Mouse (Mus musculus): Measurements from ENCODE around the gene Gas2l1. TPM values are rescaled to one million over a fixed set of nuclear protein-coding genes. Genes with fewer than 3 reads are reported as not detected.
A peak's percentile ranks its signal among the peaks of the same experiment; 100 is the strongest.
"Not testable (repeated sequence)": the region's sequence is repeated elsewhere in the genome, so short reads cannot be mapped to it uniquely, and the experiment has no call there.

Gene Gas2l1
- polyA plus RNA-seq, 1 experiment from 2014 or later, result 36.3 TPM

- Histone ChIP-seq H3K27me3 (ENCODE audit: insufficient read depth, low read length) (no peaks in the 10 kb centered on the region), H3K27ac (ENCODE audit: low read depth) (no peak overlapping the region), H3K4me3 (ENCODE audit: low read depth, low read length) (no peak overlapping the region), H3K4me1 (ENCODE audit: insufficient read depth) (no peaks in the 10 kb centered on the region), H3K36me3 (ENCODE audit: insufficient read depth) (peaks cover 64% of the 10 kb centered on the region), H3K4me2 (no peak overlapping the region), H3K9ac (no peak overlapping the region), H3K9me3 (ENCODE audit: low read depth, low read length) (no peaks in the 10 kb centered on the region)
- peak; percentile 44; the same call in 1 of the 2 replicates for ATAC-seq (ENCODE audit: insufficient read depth)
- TF ChIP-seq CTCF (IDR thresholded peaks at IDR 0.05; ENCODE audit: low read depth), result peak; percentile 51
- peak; percentile 51 for DNase-seq
- 32% methylated on average over 2 of the region's 2 CpGs for WGBS
Measured at GRCm38 (mm10) chr11:5091706-5092105, 26.6 kb upstream of the Gas2l1 start.

GRCm38 (mm10) chr11:5089147-5089546, 24.0 kb upstream of the Gas2l1 start:
- Histone ChIP-seq H3K9me3 (ENCODE audit: low read depth, low read length) (no peaks in the 10 kb centered on the region), H3K4me2 (no peak overlapping the region), H3K9ac (no peak overlapping the region), H3K4me3 (ENCODE audit: low read depth, low read length) (no peak overlapping the region), H3K27ac (ENCODE audit: low read depth) (no peak overlapping the region), H3K4me1 (ENCODE audit: insufficient read depth) (no peaks in the 10 kb centered on the region), H3K36me3 (ENCODE audit: insufficient read depth) (peaks cover 90% of the 10 kb centered on the region), H3K27me3 (ENCODE audit: insufficient read depth, low read length) (no peaks in the 10 kb centered on the region)
- WGBS, result 94% methylated on average over 1 of the region's 1 CpGs
- DNase-seq, result no peak
- TF ChIP-seq CTCF (IDR thresholded peaks at IDR 0.05; ENCODE audit: low read depth), result no peak
- no peak for ATAC-seq (ENCODE audit: insufficient read depth)

DNA sequence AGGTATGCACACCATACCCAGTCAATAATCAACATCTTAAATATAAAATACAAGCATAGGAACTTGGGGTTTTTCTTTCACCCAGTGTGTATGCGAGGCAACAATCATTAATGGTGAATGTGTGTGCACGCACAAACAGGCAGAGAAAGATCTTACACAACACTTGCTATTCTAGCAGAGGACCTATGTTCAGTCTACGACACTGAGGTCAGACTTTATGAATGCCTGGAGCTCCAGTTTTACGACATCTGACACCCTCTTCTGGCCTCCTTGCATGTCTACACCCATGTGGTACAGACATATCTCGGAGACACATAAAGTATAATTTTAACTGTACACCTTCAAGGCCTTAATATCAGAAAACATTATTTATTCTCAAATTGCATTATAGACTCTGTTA, 11.7 kb upstream of the Gas2l1 start:
- WGBS, result 89% methylated on average over 3 of the region's 5 CpGs
- H3K9me3 ChIP-seq (ENCODE audit: low read depth, low read length); H3K9ac ChIP-seq; H3K4me1 ChIP-seq (ENCODE audit: insufficient read depth); H3K27ac ChIP-seq (ENCODE audit: low read depth); DNase-seq; H3K4me2 ChIP-seq; H3K4me3 ChIP-seq (ENCODE audit: low read depth, low read length); ATAC-seq (ENCODE audit: insufficient read depth); H3K27me3 ChIP-seq (ENCODE audit: insufficient read depth, low read length): not testable (repeated sequence)
- H3K36me3 ChIP-seq (ENCODE audit: insufficient read depth), result peaks cover 84% of the 10 kb centered on the region

DNA sequence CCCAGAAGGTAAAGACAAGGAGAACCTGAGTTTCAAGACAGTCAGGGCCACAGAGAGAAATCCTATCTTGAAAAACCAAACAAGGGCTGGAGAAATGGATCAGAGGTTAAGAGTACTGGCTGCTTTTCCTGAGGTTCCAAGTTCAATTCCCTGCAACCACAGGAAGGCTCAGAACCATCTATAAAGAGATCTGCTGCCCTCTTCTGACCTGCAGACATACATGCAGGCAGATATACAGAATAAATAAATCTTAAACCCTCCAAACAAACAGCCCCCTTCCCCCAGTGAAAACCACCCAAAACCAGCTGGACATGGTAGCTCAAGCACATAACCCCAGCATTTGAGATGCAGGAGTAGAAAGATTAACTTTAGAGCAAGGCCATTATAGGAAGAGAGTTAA, 10.6 kb upstream of the Gas2l1 start:
- H3K4me3 ChIP-seq (ENCODE audit: low read depth, low read length), result no peak overlapping the region

DNA sequence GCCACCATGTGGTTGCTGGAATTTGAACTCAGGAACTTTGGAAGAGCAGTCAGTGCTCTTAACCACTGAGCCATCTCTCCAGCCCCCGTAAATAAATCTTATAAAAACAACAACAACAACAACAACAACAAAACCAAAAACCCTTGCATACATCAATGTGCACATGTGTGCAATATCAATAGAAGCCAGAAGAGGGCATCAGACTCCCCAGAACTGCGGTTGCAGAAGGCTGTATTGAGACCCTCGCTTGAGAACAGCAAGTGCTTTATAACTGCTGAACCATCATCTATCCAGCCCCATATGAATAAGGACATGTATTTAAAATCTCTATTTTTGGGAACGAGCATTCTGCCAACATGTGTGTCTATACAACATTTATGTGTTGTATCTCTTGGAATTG, 9.8 kb upstream of the Gas2l1 start:
- H3K36me3 ChIP-seq (ENCODE audit: insufficient read depth), result peaks cover 87% of the 10 kb centered on the region
- H3K9ac ChIP-seq, result no peak overlapping the region
- ATAC-seq (ENCODE audit: insufficient read depth), result peak; percentile 48; the same call in 1 of the 2 replicates
- peak; percentile 61 for TF ChIP-seq CTCF (IDR thresholded peaks at IDR 0.05; ENCODE audit: low read depth)
- H3K27ac ChIP-seq (ENCODE audit: low read depth), result no peak overlapping the region
- H3K9me3 ChIP-seq (ENCODE audit: low read depth, low read length), result no peaks in the 10 kb centered on the region
- peak; percentile 76 for DNase-seq
- no peaks in the 10 kb centered on the region for H3K4me1 ChIP-seq (ENCODE audit: insufficient read depth)
- WGBS, result 68% methylated on average over 4 of the region's 4 CpGs
- no peak overlapping the region for H3K4me2 ChIP-seq
- no peaks in the 10 kb centered on the region for H3K27me3 ChIP-seq (ENCODE audit: insufficient read depth, low read length)
- H3K4me3 ChIP-seq (ENCODE audit: low read depth, low read length), result no peak overlapping the region

More for the DNA sequence above, 10.6 kb upstream of the Gas2l1 start:
- H3K36me3 ChIP-seq (ENCODE audit: insufficient read depth), result peaks cover 87% of the 10 kb centered on the region
- DNase-seq (no peak), ATAC-seq (ENCODE audit: insufficient read depth) (no peak)
- no peaks in the 10 kb centered on the region for H3K9me3 ChIP-seq (ENCODE audit: low read depth, low read length)
- no peak overlapping the region for H3K9ac ChIP-seq
- no peaks in the 10 kb centered on the region for H3K27me3 ChIP-seq (ENCODE audit: insufficient read depth, low read length)
- H3K27ac ChIP-seq (ENCODE audit: low read depth), result no peak overlapping the region
- 0 out of 2 replicates have a peak, but pooled peaks have one; percentile 3 for TF ChIP-seq CTCF (IDR thresholded peaks at IDR 0.05; ENCODE audit: low read depth)
- no peak overlapping the region for H3K4me2 ChIP-seq
- H3K4me1 ChIP-seq (ENCODE audit: insufficient read depth), result no peaks in the 10 kb centered on the region

DNA sequence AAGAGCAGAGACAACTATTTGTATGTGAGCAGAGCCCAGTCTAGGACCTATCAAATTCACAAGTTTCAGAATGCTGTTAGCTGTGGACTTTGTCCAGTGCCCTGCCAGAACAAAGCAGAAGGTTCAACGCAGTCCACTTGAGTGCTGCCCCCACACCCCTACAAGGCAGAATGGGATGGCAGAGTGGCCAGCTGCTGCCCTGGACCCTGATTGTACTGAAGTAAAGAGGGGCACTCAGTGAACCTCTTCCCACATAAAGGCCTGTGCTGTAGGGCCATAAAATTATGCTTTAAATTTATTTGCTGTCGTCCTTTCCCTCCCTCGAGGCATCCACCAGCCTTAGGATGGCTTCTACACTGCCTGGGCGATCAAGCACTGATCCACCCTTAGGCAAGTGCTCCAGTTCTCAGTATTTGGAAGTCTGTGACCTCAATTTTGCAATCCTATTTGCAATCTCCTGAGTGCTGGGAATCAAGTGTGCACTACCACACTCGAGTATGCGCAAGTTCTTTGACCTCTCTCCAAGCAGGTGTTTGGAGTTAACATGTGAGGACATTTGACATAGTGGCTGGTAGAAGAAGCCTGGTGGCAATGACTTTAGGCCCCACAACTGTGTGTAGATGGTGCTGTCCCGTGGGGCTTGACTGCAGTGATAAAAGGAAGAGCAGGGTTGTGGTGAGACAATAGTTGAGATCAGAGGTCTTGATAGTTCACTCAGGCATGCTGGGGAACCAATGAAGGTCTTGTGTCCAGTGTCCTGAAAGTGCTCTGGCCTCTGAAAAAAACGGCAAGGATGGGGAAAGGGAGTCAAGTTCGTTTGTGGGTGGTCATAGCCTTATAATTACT, 3.2 kb upstream of the Gas2l1 start:
- WGBS, result 76% methylated on average over 9 of the region's 9 CpGs
- no peak for DNase-seq
- peaks cover 2% of the 10 kb centered on the region; the same call in 1 of the 2 replicates for H3K4me1 ChIP-seq (ENCODE audit: insufficient read depth)
- no peak for ATAC-seq (ENCODE audit: insufficient read depth)
- no peak overlapping the region for H3K4me2 ChIP-seq
- no peaks in the 10 kb centered on the region for H3K9me3 ChIP-seq (ENCODE audit: low read depth, low read length)
- TF ChIP-seq CTCF (IDR thresholded peaks at IDR 0.05; ENCODE audit: low read depth), result no peak
- no peak overlapping the region for H3K27ac ChIP-seq (ENCODE audit: low read depth)
- no peak overlapping the region for H3K9ac ChIP-seq
- no peak overlapping the region for H3K4me3 ChIP-seq (ENCODE audit: low read depth, low read length)
- H3K36me3 ChIP-seq (ENCODE audit: insufficient read depth), result peaks cover 54% of the 10 kb centered on the region
- H3K27me3 ChIP-seq (ENCODE audit: insufficient read depth, low read length), result peaks cover 10% of the 10 kb centered on the region

DNA sequence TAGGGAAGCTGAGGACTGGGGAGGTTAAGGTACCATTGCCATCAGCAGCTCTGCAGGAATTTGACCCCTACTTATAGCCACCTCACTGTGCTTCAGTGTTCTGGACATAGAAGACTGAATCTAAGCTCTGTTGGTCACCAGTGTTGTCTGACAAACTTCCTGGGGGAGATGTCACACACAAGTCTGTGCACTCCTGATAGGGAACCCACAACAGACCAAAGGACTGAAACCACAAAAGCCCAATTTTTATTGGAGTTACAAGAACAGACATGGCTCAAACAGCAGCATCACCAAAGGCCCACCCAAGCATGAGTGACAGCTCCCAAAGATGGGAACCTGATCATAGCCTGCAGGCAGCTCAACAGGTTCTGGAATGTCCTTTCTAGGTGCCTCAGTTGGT, 1.9 kb upstream of the Gas2l1 start:
- no peak for ATAC-seq (ENCODE audit: insufficient read depth)

More for the DNA sequence above, 1.9 kb upstream of the Gas2l1 start:
- Histone ChIP-seq H3K27me3 (ENCODE audit: insufficient read depth, low read length) (peaks cover 23% of the 10 kb centered on the region), H3K4me1 (ENCODE audit: insufficient read depth) (peaks cover 4% of the 10 kb centered on the region; the same call in 1 of the 2 replicates), H3K9ac (no peak overlapping the region), H3K4me3 (ENCODE audit: low read depth, low read length) (no peak overlapping the region), H3K36me3 (ENCODE audit: insufficient read depth) (peaks cover 42% of the 10 kb centered on the region), H3K9me3 (ENCODE audit: low read depth, low read length) (no peaks in the 10 kb centered on the region), H3K4me2 (no peak overlapping the region), H3K27ac (ENCODE audit: low read depth) (no peak overlapping the region)
- DNase-seq, result no peak
- TF ChIP-seq CTCF (IDR thresholded peaks at IDR 0.05; ENCODE audit: low read depth), result no peak

Data from lung, embryonic 14.5 days (tissue).